Mouse (Mus musculus) left cerebral cortex, postnatal 14 days (tissue): Measurements from ENCODE around the gene Glrx5. TPM values are rescaled to one million over a fixed set of nuclear protein-coding genes. Genes with fewer than 3 reads are reported as not detected.

Experiments used
- DNase-seq, 2 experiments: peaks; one replicate each; pipeline ENCODE4 v3.0.0; 2021 to 2022; ENCODE audit warnings: low spot score in 2 of 2, mixed read lengths in 1 of 2
- intact Hi-C: fragments of 180-260 bp; cut with DNase I; formaldehyde crosslinking; loops from one replicate; pipeline ENCODE4 v1.15.1; 2025
- total RNA-seq, 2 experiments: library from RNA; stranded (reverse); gene quantifications; 2 replicates each; pipeline ENCODE4 v1.2.3; 2021

The Glrx5 gene
- total RNA-seq, 2 experiments from 2014 or later: 62.5 to 64.1 TPM

DNA sequence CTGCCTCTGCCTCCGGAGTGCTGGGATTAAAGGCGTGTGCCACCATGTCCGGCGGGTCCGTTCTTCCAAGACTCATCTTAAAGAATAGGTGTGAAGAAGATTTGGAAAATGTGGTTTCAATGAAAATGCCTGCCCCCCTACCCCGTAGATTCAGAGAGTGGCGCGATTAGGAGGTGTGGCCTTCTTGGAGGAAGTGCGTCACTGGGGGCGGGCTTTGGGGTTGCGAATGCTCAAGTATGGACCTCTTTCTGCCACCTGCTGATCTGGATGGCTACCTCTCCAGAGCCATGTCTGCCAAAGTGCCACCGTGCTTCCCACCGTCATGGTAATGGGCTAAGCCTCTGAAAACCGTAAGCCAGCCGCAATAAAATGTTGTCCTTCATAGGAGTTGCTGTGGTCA lies 21.6 kb downstream of the Glrx5 start:
- no peak for DNase-seq
- intact Hi-C loops: loop anchor here (5.0 to 10.0 kb wide), 2 partner anchors 48 to 541 kb away; no protein-coding TSS in a partner anchor

DNA sequence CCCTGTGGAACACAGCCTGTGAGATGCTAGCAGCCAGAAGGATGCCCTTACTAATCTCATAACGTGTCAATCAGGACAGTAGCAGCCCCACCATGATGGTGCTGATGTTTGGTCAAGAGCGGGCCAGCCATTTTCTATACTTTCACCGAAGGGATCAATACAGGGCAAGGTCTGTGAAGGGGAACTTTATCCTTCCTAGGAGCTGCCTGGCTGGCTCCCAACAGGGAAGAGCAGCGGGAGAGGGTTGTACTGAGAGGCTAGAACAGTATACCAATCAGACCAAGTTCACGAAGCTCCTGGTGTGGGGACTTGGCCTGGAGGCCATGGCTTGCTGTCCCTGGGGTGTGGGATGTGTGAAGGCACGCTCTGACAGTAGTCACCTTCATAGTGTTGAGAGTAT lies 22.8 kb downstream of the Glrx5 start:
- DNase-seq: no peak
- intact Hi-C loops: loop anchor here (10.0 kb wide), 1 partner anchor 539 kb away; no protein-coding TSS in a partner anchor

DNA sequence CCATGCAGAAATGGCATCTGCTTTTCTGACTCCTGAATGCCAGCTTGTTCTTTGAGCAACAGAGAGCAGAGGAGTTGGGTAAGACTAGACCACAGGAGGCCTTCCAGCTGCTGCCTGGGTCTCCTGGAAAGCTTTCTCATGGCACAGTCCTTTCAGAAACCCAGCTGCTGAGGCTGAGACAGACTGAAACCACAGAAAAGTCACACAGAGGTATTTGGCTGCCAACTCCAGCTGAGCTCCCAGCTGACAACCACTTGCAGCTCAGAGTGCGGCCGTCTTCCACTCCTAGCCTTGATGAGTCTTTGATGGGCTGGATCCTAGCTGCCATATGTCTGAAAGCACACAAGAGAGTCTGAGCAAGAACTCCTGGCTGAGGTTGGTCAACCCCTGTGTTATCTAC lies 27.5 kb downstream of the Glrx5 start:
- intact Hi-C loops: no loop called here
- DNase-seq: no peak

DNA sequence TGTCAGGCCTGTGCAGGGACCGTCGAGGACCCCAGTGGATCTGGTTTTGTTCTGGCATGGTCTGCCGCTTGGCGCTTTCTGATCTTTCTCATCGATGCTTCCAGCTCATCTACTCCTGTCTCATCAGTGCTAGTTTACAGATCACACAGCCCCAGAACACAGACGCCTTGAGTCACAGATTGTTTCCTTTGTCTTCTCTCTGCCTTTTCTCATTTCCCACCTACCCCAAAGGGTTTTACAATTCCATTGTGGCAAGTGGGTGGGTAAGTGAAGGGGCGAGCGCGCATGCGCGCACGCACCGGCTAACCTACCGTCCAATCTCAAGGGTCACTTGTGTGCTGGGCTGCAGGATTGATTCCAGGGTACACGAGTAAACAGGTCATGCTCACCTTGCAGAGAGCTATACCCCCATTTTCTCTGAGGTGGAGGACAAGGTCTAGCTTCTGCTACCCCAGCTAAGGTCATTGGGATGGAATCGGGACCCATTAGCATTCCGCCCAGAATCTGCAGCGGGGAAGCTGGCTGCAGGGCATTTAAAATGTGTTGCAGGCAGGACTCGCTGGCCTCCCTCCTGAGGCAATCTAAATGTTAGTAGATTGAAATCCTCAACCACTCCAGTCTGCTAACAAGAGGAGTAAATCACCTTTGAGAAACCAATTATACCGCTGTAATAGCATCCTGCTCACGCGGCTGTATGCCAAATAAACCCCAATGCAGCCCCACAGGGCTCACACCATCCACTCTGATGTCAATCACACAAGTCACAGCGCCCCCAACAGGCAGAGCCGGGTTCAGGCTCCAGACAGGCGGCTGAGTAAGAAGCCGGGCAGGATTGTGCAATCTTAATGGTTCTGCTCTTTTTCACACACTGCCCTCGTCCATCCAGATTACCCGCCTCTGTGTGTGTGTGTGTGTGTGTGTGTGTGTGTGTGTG lies 31.0 kb downstream of the Glrx5 start:
- DNase-seq: no peak

DNA sequence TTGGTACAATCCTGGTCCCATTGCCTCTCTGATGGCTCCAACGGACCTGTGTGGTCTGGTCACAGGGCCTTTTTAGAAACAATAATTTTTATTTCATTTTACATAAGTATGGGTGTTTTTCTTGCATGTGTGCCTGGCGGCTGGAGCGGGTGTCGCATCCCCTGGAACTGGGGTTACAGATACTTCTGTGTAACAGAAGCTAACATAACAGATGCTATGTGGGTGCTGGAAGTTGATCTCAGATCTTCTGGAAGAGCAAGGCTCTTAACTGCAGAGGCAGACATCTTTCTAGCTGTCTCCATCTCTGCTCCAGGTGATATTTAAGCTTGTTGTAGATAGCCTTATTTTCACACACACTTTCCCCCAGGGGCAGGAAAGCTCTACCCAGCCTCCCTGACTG lies 31.7 kb downstream of the Glrx5 start:
- intact Hi-C loops: no loop called here
- DNase-seq: no peak

More for the DNA sequence above, 31.0 kb downstream of the Glrx5 start:
- intact Hi-C loops: no loop called here

DNA sequence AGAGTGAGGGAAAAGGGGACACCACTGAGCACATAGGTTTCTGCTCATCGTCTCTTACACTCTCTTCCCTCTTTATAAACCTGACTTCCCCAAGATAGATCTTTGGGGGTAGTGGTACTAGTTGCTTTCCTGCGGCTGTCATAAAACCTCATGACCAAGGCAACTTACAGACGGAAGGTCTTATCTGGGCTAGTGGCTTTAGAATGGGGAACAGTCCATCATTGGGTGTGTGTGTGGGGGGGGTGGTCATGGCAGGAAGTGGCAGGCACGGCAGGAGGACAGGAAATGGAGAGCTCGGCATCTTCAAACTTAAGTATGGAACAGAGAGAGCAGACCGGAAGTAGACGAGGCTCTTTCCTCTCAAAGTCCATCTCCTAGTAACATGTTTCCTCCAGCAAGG lies 32.6 kb downstream of the Glrx5 start:
- no peak for DNase-seq

DNA sequence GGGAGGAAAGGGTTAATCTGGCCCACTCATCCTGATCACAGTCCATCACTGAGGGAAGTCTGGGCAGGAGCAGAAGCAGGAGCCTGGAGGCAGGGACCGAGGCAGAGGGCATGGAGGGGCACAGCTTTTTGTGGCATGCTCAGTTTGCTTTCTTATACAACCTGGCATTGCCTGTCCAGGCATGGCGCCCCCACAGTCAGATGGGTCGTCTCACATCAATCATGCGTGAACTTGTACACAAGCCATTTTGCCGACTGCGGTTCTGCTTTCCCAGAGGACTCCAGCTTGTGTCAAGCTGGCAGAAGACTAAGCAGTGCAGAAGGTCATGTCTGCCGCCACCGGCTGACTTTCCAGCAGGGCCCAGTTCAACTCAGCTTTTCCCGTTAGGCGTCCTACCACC lies 34.0 kb downstream of the Glrx5 start:
- intact Hi-C loops: no loop called here
- DNase-seq: no peak

More for the DNA sequence above, 32.6 kb downstream of the Glrx5 start:
- intact Hi-C loops: no loop called here

DNA sequence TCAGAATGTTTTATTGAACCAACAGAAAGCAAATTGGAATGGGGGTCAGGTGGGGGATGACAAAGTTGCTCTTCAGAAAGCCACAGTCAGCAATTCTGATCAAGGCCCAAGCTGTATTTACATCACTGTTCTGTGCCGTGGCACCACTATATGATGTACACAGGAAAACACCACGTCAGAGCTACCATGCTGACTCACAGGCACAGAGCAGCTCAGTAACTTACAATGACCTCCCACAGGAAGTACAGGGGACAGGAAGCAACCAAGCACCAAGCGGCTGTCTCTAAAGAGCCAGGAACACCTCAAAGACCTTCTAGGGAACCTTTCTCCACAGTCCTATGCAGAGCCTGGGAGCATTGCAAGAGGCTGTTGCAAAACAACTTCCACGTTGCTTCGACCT lies 36.4 kb downstream of the Glrx5 start:
- intact Hi-C loops: no loop called here
- DNase-seq: no peak

DNA sequence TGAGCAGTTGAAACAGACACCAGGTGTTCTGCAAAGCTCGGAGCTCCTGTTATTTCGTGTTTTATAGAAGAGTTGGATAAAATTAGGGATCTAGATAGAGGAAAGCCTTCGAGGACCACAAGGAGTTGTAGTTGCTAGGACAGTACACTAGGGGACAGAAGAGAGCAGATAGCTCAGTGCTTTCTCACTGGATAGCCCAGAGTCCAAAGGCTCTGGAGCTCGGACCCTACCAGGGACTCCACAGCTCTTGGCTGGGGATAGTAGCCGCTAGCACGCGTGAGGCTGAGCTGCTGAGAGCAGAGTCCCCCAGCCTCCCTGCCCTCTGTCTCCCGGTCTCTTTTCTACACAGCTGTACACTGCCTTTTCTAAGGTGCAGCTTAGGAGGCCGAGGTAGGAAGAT lies 41.2 kb downstream of the Glrx5 start:
- intact Hi-C loops: loop anchor here (1.0 kb wide), 1 partner anchor 31 kb away; no protein-coding TSS in a partner anchor

DNA sequence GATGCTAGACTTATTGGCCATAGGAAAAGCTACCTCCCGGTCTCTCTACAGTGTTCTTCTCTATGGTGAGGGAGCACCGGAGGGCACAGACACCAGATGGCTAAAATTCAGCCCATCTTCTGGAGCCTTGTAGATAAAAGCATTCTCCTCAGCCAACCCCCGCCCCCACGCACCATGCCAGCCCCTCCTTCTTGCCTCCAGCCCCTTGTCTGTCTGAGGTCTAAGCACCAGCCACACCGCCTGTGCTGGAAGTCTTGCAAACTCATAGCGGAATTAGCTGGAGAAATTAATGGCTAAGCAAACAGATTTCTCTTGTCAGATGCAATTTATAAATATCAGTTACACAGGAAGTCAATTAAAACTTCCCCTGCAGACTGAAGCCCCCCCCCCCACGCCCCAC lies 43.0 kb downstream of the Glrx5 start:
- DNase-seq: no peak
- intact Hi-C loops: no loop called here

More for the DNA sequence above, 41.2 kb downstream of the Glrx5 start:
- DNase-seq: peak; percentile 44 to 65

DNA sequence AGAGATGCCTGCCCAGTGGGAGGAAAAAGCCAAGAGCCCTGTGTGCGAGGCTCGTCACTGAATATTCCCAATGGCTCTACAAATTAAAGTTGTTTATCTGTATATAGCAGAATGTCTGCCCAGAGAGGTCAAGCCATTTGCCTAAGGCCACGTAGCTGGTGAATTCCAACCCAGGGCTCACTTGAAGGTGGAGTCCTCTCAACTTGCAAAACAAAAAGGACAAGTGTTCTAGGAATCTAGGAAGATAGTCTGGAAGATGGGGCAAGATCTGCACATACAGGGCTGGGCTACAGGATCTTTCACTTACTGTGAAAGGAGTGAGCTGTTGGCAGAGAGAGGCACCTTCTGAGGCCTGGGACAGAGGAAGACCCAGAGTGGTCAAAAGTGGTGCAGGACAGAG lies 44.0 kb downstream of the Glrx5 start:
- no peak for DNase-seq
- intact Hi-C loops: no loop called here

DNA sequence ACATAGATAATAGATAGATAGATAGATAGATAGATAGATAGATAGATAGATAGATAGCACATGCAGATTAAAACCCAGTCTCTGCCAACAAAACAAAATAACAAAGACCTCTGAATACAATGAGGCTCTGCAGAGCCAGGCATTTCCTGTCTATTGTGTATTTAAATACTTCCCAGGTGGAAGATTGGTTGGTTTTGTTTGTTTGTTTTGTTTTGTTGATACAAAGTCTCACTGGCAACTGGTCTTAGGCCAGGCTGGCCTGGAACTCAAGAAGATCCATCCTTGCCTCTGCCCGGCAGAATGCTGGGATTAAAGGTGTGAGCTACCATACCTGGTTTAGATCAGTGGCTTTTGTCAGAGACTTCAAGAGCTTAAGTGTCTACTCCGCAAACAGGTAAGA lies 44.7 kb downstream of the Glrx5 start:
- DNase-seq: no peak
- intact Hi-C loops: no loop called here

DNA sequence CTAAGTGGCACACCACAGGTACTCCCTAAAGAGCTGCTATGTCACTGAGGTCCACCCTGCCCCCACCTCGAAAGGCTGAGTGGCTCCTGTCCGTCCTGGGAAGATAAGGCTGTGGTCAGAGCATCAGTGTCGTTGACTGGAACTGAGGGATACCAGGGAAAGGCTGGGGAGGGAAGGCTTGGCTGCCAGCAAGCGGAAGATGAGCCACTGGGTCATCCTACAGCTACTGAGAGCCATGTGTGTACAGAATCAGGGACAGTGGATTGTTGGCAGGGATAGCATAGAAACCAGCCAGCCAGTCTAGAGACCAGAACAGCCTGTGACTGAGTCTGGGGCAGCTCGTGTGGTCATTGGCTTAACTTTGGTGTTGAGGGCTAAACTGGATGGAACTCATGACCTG lies 51.7 kb downstream of the Glrx5 start:
- intact Hi-C loops: no loop called here
- DNase-seq: no peak

DNA sequence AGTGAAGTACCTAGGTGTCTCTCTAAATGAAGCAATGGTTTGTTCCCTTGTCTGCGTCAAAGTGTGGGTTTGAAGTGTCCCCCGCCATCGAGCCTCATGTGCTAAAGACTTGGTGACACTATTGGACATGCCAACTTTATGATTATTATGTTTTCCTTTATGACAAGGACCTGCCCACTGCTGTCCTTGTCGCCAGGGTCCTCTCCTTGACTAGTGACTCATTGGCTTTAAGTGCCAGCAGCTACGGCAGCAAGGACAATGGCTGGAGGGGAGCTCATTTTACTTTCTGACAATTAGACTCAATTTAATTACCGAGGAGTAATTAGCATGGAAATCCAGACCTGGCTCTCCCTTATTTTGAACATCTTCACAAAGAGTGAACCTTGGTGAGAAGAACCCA lies 52.3 kb downstream of the Glrx5 start:
- intact Hi-C loops: no loop called here
- DNase-seq: no peak

DNA sequence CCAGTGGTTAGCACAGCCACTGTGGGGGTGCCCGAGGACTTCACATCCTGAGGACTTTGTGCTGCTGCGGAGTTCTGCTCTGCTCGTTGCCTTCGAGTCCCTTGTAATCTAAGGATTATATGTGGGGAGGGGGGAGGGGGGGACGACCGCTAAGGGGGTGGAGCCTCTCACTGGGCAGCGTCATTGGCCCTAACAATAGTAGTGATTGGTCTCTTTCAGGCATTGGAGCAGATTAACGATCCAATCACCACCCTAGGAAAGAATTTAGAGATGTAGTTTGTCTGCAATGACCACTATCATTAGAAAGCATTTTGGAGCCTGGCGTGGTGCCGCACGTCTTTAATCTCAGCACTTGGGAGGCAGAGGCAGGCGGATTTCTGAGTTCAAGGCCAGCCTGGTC lies 52.8 kb downstream of the Glrx5 start:
- DNase-seq: no peak
- intact Hi-C loops: no loop called here

DNA sequence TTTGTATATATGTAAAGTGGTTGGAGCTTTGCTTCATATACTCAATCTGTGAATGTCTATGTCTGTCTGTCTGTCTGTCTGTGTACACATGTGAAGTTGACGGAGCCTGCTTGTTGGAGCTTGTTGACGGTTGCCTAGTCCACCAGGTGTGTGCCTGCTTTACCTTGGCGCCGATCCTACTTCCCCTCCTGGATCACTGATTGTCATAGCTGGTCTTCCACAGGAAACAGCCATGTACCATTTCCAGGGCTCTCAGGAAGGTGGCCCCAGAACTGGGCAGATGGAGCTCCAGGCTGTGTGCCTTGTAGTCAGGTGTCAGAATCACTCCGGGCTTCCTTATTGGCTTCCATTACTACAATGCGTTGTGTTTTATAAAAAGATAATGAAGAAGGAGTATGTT lies 54.3 kb downstream of the Glrx5 start:
- no peak for DNase-seq
- intact Hi-C loops: no loop called here

DNA sequence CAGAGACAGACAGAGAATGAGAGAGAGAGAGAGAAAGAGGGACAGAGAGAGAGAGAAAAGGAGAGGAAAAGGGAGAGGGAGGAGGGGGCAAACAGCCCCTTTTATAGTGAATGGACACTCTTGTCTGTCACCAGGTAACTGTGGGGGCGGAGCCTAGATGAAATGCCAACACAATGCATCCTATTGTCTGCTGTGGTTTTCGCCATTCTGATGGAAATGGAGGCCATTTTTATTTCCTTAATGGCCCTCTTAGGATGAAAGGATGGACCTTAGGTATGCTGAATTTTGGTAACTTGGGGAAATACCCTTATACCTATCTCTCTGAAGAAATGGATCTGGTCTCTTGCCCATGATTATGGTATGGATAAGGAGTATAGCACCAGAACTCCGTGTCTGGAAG lies 54.9 kb downstream of the Glrx5 start:
- no peak for DNase-seq
- intact Hi-C loops: no loop called here

DNA sequence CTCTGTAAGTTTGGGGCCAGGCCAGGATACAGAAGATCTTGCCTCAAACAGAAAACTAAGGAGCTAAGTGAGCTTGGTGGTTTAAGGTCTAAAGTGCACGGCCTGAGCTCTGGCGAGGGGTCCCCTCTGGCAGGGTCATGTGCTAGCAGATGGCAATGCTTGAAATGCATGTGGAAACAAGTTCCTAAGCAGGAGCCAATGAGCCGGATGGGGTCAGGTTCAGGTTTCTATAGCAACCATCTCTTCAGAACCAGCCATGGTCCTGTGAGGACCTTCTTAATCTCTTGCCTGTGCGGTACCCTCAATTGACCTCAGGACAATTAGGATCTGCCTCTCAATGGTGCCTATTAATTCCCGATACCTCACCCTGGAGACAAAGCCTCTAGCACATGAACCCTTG lies 56.7 kb downstream of the Glrx5 start:
- intact Hi-C loops: no loop called here
- DNase-seq: no peak

DNA sequence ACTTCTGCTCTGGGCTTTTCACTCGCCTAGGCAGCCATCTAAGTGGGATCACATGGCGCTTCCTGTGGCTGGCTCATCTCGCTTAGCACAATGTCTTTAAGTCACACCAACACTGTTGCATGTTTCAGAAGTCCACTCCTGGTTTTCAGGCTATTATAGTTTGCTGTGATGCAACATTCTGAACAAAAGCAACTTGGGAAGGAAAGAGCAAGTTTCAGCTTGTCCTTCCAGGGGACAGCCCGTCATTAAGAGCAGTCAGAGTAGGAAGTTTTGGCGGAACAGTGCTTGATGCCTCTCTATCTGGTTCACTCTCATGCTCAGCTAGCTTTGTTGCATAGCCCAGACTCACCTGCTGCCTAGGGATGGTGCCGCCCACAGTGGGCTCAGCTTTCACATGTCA lies 59.1 kb downstream of the Glrx5 start:
- DNase-seq: no peak

More for the DNA sequence above, 59.1 kb downstream of the Glrx5 start:
- intact Hi-C loops: no loop called here
